Mouse (Mus musculus) CH12.LX (cell line): Measurements from ENCODE around the gene Pkd1l2. TPM values are rescaled to one million over a fixed set of nuclear protein-coding genes. Genes with fewer than 3 reads are reported as not detected.

Experiments
- DNase-seq: peaks from one replicate; pipeline ENCODE4 v3.0.0-alpha.2; 2013; ENCODE audit errors: extremely low read depth
- H3K27ac ChIP-seq: 2 replicates; pipeline ENCODE4 v1.5.1; 2012; ENCODE audit warnings: low read depth, mild to moderate bottlenecking, control low read depth, moderate library complexity; ENCODE audit not compliant: insufficient read depth
- H3K27me3 ChIP-seq: replicated peaks from 2 replicates; pipeline ENCODE3; 2012; ENCODE audit warnings: inconsistent platforms
- H3K36me3 ChIP-seq, 2 experiments: replicated peaks in 1 of 2; 2 replicates each; pipeline versions ENCODE3 to v1.6.1; 2012; ENCODE audit warnings: inconsistent platforms in 1 of 2, low read length in 1 of 2, mild to moderate bottlenecking in 1 of 2, mixed read lengths in 1 of 2, moderate library complexity in 1 of 2; ENCODE audit not compliant: control insufficient read depth in 1 of 2, insufficient read depth in 1 of 2
- H3K4me1 ChIP-seq, 2 experiments: 2 replicates each; pipeline ENCODE4 v1.6.1; 2012; ENCODE audit warnings: inconsistent platforms in 1 of 2, moderate library complexity in 1 of 2; ENCODE audit not compliant: insufficient read depth in 2 of 2, control insufficient read depth in 1 of 2
- H3K4me2 ChIP-seq: 2 replicates; pipeline ENCODE4 v1.6.1; 2012; ENCODE audit warnings: low read depth, mild to moderate bottlenecking, control low read depth; ENCODE audit not compliant: poor library complexity, insufficient read depth, severe bottlenecking
- H3K4me3 ChIP-seq, 3 experiments: fragments of 150-350 bp in 1 of 3; sonication (generic) in 1 of 3; replicated peaks in 1 of 3; 2 replicates each; pipeline versions ENCODE3 to v1.5.1; 2011 to 2012; ENCODE audit warnings: low read depth in 2 of 3, low read length in 2 of 3, mild to moderate bottlenecking in 2 of 3, moderate library complexity in 2 of 3, control low read depth in 1 of 3, improper control_type of control experiment in 1 of 3, inconsistent platforms in 1 of 3, mixed read lengths in 1 of 3; ENCODE audit not compliant: poor library complexity in 1 of 3
- H3K79me2 ChIP-seq: replicated peaks from 2 replicates; pipeline ENCODE4 v1.6.1; 2012; ENCODE audit warnings: mild to moderate bottlenecking, moderate library complexity; ENCODE audit not compliant: control insufficient read depth, poor library complexity, insufficient read depth, severe bottlenecking; ENCODE audit errors: extremely low read depth
- H3K9ac ChIP-seq: 2 replicates; pipeline ENCODE4 v1.6.1; 2012; ENCODE audit warnings: low read depth, mild to moderate bottlenecking, control low read depth, moderate library complexity; ENCODE audit not compliant: insufficient read depth
- H3K9me3 ChIP-seq: replicated peaks from 2 replicates; pipeline ENCODE3; 2012; ENCODE audit warnings: low read length, inconsistent platforms, mixed read lengths
- BHLHE40 ChIP-seq: IDR thresholded peaks from 2 replicates; pipeline ENCODE4 v1.6.1; 2011; ENCODE audit warnings: mild to moderate bottlenecking, low read depth, low read length, improper control_type of control experiment
- CHD1 ChIP-seq: IDR thresholded peaks from 2 replicates; pipeline ENCODE4 v1.6.1; 2012; ENCODE audit warnings: low read depth, low read length, improper control_type of control experiment, inconsistent platforms
- E2F4 ChIP-seq: IDR thresholded peaks from 2 replicates; pipeline ENCODE4 v1.6.1; 2011; ENCODE audit warnings: low read depth, low read length, improper control_type of control experiment; ENCODE audit not compliant: insufficient replicate concordance
- ELF1 ChIP-seq: IDR thresholded peaks from 2 replicates; pipeline ENCODE4 v1.6.1; 2014; ENCODE audit warnings: low read depth, mild to moderate bottlenecking, inconsistent platforms, low read length, improper control_type of control experiment
- GABPA ChIP-seq: IDR thresholded peaks from 2 replicates; pipeline ENCODE4 v1.6.1; 2012; ENCODE audit warnings: low read depth, low read length, improper control_type of control experiment, inconsistent platforms; ENCODE audit not compliant: insufficient replicate concordance
- JUN ChIP-seq: IDR thresholded peaks from 2 replicates; pipeline ENCODE4 v1.6.1; 2011; ENCODE audit warnings: low read depth, mild to moderate bottlenecking, low read length, improper control_type of control experiment, moderate library complexity; ENCODE audit not compliant: insufficient read depth
- JUND ChIP-seq: conservative IDR thresholded peaks from 2 replicates; pipeline ENCODE4 v1.6.1; 2011; ENCODE audit warnings: low read depth, low read length, improper control_type of control experiment
- KAT2A ChIP-seq: IDR thresholded peaks from 2 replicates; pipeline ENCODE4 v1.6.1; 2012; ENCODE audit warnings: low read length, improper control_type of control experiment, inconsistent platforms; ENCODE audit not compliant: insufficient replicate concordance
- MAFK ChIP-seq: IDR thresholded peaks from 2 replicates; pipeline ENCODE4 v1.6.1; 2011; ENCODE audit warnings: low read length, improper control_type of control experiment; ENCODE audit not compliant: insufficient replicate concordance
- MXI1 ChIP-seq: IDR thresholded peaks from 2 replicates; pipeline ENCODE4 v1.6.1; 2011; ENCODE audit warnings: mild to moderate bottlenecking, low read depth, low read length, improper control_type of control experiment
- MYC ChIP-seq: IDR thresholded peaks from 2 replicates; pipeline ENCODE4 v1.6.1; 2011; ENCODE audit warnings: low read depth, mild to moderate bottlenecking, improper control_type of control experiment, low read length
- POLR2A ChIP-seq: IDR thresholded peaks from 2 replicates; pipeline ENCODE4 v1.6.1; 2011; ENCODE audit warnings: low read depth, mild to moderate bottlenecking, improper control_type of control experiment, low read length
- POLR2AphosphoS2 ChIP-seq: IDR thresholded peaks from 2 replicates; pipeline ENCODE4 v1.6.1; 2011; ENCODE audit warnings: low read depth, low read length, improper control_type of control experiment
- SIN3A ChIP-seq: IDR thresholded peaks from 2 replicates; pipeline ENCODE4 v1.6.1; 2012; ENCODE audit warnings: low read length, improper control_type of control experiment, inconsistent platforms
- SMC3 ChIP-seq: IDR thresholded peaks from 2 replicates; pipeline ENCODE4 v1.6.1; 2011; ENCODE audit warnings: low read depth, low read length, improper control_type of control experiment
- TBP ChIP-seq: conservative IDR thresholded peaks from 2 replicates; pipeline ENCODE4 v1.6.1; 2011; ENCODE audit warnings: low read depth, low read length, improper control_type of control experiment
- USF2 ChIP-seq: conservative IDR thresholded peaks from 2 replicates; pipeline ENCODE4 v1.6.1; 2011; ENCODE audit warnings: low read depth, low read length, improper control_type of control experiment
- ZC3H11A ChIP-seq: IDR thresholded peaks from 2 replicates; pipeline ENCODE4 v1.6.1; 2012; ENCODE audit warnings: low read depth, mild to moderate bottlenecking, inconsistent platforms, low read length, improper control_type of control experiment
- ZKSCAN1 ChIP-seq: IDR thresholded peaks from 2 replicates; pipeline ENCODE4 v1.6.1; 2012; ENCODE audit warnings: low read depth, inconsistent platforms, low read length, improper control_type of control experiment, borderline replicate concordance
- ZMIZ1 ChIP-seq: IDR thresholded peaks from 2 replicates; pipeline ENCODE4 v1.6.1; 2012; ENCODE audit warnings: low read depth, mild to moderate bottlenecking, inconsistent platforms, low read length, improper control_type of control experiment
- ZNF384 ChIP-seq: IDR thresholded peaks from 2 replicates; pipeline ENCODE4 v1.6.1; 2012; ENCODE audit warnings: low read depth, low read length, improper control_type of control experiment, inconsistent platforms
- dilution Hi-C: fragments of 300-500 bp; cut with MboI; formaldehyde crosslinking; loops from 2 replicates; pipeline ENCODE4 v1.14.3; 2020; ENCODE audit warnings: low sequenced_read_pairs; ENCODE audit not compliant: extremely low pct_unique_long_range_greater_than_20kb, extremely low pct_ligation_motif_present
- in situ Hi-C: fragments of 300-500 bp; cut with MboI; formaldehyde crosslinking; loops from 3 replicates; pipeline ENCODE4 v1.14.3; 2019; ENCODE audit warnings: low sequenced_read_pairs, low pct_ligation_motif_present, low pct_unique_long_range_greater_than_20kb, mixed read lengths
- polyA plus RNA-seq: library from polyadenylated mRNA; unstranded; fragments of >175 nt; gene quantifications from 2 replicates; pipeline ENCODE4 v1.2.1, GENCODE M21; 2012; ENCODE audit warnings: low read depth; ENCODE audit not compliant: insufficient read length
- total RNA-seq, 2 experiments: library from RNA; depleted of rRNA; stranded (reverse); fragments of 300-350 nt in 1 of 2; fragments of >200 nt in 1 of 2; gene quantifications; 2 replicates each; pipeline ENCODE4 v1.2.3; 2012 to 2014

Gene Pkd1l2
- total and polyA plus RNA-seq, 3 experiments = 0.06 TPM; not detected in 2

DNA sequence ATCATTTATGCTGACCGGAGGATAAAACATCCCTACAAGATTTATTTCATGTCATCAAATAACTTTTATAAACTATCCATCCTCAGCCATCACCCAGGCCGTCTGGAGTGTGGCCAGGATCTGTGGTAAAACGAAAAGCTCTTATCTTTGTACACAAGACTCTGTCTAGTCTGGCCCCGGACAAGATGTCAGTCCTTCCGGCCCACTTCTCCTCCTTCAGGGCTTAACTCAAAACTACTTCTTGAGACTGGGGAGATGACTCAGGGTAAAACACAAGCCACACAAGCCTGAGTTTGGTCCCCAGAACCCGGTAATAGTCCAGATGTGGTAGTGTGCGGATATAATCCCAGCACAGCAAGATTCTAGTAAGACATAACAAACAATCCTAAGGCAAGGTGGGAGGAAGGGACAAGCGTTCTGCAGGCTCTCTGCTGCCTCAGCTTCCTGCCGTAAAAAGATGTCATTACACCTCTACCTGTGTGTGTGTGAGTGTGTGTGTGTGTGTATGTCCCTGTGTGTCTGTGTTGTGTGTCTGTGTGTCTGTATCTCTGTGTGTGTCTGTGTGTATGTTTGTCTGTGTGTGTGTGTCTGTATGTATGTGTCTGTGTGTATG, 804 bp upstream of the Pkd1l2 start:
- Histone ChIP-seq H3K79me2 (no peaks in the 10 kb centered on the region), H3K4me2 (no peak overlapping the region), H3K4me1 (no peaks in the 10 kb centered on the region), H3K4me3 (no peak overlapping the region), H3K9ac (no peak overlapping the region), H3K9me3 (peaks cover 8% of the 10 kb centered on the region), H3K27ac (no peak overlapping the region), H3K27me3 (peaks cover 40% of the 10 kb centered on the region), H3K36me3 (no peaks in the 10 kb centered on the region)
- no peak for TF ChIP-seq KAT2A
- TF ChIP-seq ZC3H11A = no peak
- no peak for TF ChIP-seq ZMIZ1
- TF ChIP-seq JUND = no peak
- TF ChIP-seq JUN = no peak
- no peak for TF ChIP-seq GABPA
- TF ChIP-seq POLR2A = no peak
- TF ChIP-seq MXI1 = no peak
- no peak for TF ChIP-seq BHLHE40
- no peak for TF ChIP-seq TBP
- in situ Hi-C loops = no loop called here
- no peak for DNase-seq
- dilution Hi-C loops = no loop called here

- no peak overlapping the region for H3K4me3 ChIP-seq
- H3K79me2 ChIP-seq = no peaks in the 10 kb centered on the region
- H3K4me2 ChIP-seq = no peak overlapping the region
- dilution Hi-C loops (no loop called here), in situ Hi-C loops (no loop called here)
- TF ChIP-seq ZKSCAN1 (no peak), E2F4 (no peak), MXI1 (no peak)
- no peak for DNase-seq
- H3K9me3 ChIP-seq = no peaks in the 10 kb centered on the region
- peaks cover 52% of the 10 kb centered on the region for H3K27me3 ChIP-seq
- H3K36me3 ChIP-seq = no peaks in the 10 kb centered on the region
- no peaks in the 10 kb centered on the region for H3K4me1 ChIP-seq
- no peak overlapping the region for H3K9ac ChIP-seq
- H3K27ac ChIP-seq = no peak overlapping the region
Measured at GRCm38 (mm10) chr8:117079652-117080051, 2.6 kb downstream of the Pkd1l2 start.

DNA sequence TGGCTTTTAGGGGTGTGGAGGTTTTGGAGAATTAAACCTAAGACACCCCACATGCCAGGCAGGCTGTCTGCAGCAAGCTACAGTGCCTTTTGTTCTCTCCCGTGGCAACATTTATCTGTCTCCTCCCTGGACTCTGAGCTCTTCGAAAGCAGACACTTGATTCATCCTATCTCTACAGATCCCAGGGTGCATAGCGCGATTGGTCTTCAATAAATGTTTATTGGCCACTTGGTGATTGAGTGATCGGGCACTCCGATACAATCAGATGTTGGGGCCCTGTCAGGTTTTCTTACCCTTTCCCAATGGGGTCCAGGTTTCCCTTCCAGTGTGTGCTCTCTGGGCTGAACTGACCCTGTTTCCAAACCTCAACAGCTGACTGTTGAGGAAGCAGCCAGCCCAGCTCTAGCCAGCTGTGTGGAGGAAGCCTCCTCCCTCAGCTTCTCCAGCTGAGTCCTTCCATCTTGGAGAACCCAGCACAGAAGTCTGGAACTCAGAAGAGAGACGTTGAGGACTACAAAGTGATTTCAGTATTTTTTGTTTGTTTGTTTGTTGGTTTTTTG, 3.8 kb downstream of the Pkd1l2 start:
- H3K4me2 ChIP-seq = no peak overlapping the region
- H3K9ac ChIP-seq = no peak overlapping the region
- dilution Hi-C loops = no loop called here
- no peaks in the 10 kb centered on the region for H3K9me3 ChIP-seq
- no peaks in the 10 kb centered on the region for H3K36me3 ChIP-seq
- no peak overlapping the region for H3K4me3 ChIP-seq
- no peak overlapping the region for H3K27ac ChIP-seq
- H3K79me2 ChIP-seq = no peaks in the 10 kb centered on the region
- TF ChIP-seq ZNF384 (no peak), MAFK (no peak), ZC3H11A (no peak), BHLHE40 (no peak), SIN3A (no peak), ELF1 (no peak), CHD1 (no peak), USF2 (no peak), POLR2AphosphoS2 (no peak), TBP (no peak), SMC3 (no peak), GABPA (no peak), MYC (no peak)
- in situ Hi-C loops = no loop called here
- DNase-seq = no peak
- peaks cover 57% of the 10 kb centered on the region for H3K27me3 ChIP-seq
- no peaks in the 10 kb centered on the region for H3K4me1 ChIP-seq
